Mouse (Mus musculus) embryonic facial prominence, embryonic 15.5 days (tissue): ENCODE measurements at regions not wholly inside any gene's neighbourhood (a gene's known extent, or its start where the extent isn't known, plus 50 kb on each side); places are given as distances from the start of the nearest gene placed in this dataset.

ENCODE experiments used
- ATAC-seq: fragments of 200-750 bp; cut with Nextera tagmentation; 2 replicates; pipeline ENCODE4 v1.8.0; 2017; ENCODE audit warnings: low read depth, moderate TSS enrichment; ENCODE audit not compliant: insufficient number of reproducible peaks, low FRiP score, low TSS enrichment
- H3K27ac ChIP-seq: fragments of 300-500 bp; sonication (generic); replicated peaks from 2 replicates; pipeline ENCODE4 v1.5.1; 2015; ENCODE audit warnings: mild to moderate bottlenecking, inconsistent platforms
- H3K27me3 ChIP-seq: fragments of 300-500 bp; sonication (generic); 2 replicates; pipeline ENCODE4 v1.6.1; 2015; ENCODE audit warnings: inconsistent platforms
- H3K36me3 ChIP-seq: fragments of 300-500 bp; sonication (generic); 2 replicates; pipeline ENCODE4 v1.6.1; 2015; ENCODE audit warnings: mild to moderate bottlenecking, inconsistent platforms
- H3K4me1 ChIP-seq: fragments of 300-500 bp; sonication (generic); 2 replicates; pipeline ENCODE4 v1.6.1; 2015; ENCODE audit warnings: inconsistent platforms
- H3K4me2 ChIP-seq: fragments of 300-500 bp; sonication (generic); replicated peaks from 2 replicates; pipeline ENCODE4 v1.6.1; 2015; ENCODE audit warnings: mild to moderate bottlenecking, inconsistent platforms
- H3K4me3 ChIP-seq: fragments of 300-500 bp; sonication (generic); replicated peaks from 2 replicates; pipeline ENCODE4 v1.5.1; 2015; ENCODE audit warnings: mild to moderate bottlenecking, inconsistent platforms
- H3K9ac ChIP-seq: fragments of 300-500 bp; sonication (generic); 2 replicates; pipeline ENCODE4 v1.6.1; 2015; ENCODE audit warnings: inconsistent platforms
- H3K9me3 ChIP-seq: fragments of 300-500 bp; sonication (generic); replicated peaks from 2 replicates; pipeline ENCODE4 v1.6.1; 2016; ENCODE audit warnings: inconsistent platforms
- WGBS: fragments of 180-500 bp; shearing (Covaris S2); methylation state at CpG from one replicate; pipeline ENCODE4 v1.1.7; 2015; 5-methylcytosine and 5-hydroxymethylcytosine counted together

GRCm38 (mm10) chr15:62920520-62920919, 924.5 kb downstream of the Gsdmc2 start:
- no peaks in the 10 kb centered on the region for H3K4me1 ChIP-seq
- H3K9me3 ChIP-seq, result no peaks in the 10 kb centered on the region
- H3K4me3 ChIP-seq, result no peak overlapping the region
- no peak overlapping the region for H3K27ac ChIP-seq
- 81% methylated on average over 2 of the region's 2 CpGs for WGBS
- no peaks in the 10 kb centered on the region for H3K36me3 ChIP-seq
- no peak for ATAC-seq
- no peak overlapping the region for H3K9ac ChIP-seq
- H3K4me2 ChIP-seq, result no peak overlapping the region
- no peaks in the 10 kb centered on the region for H3K27me3 ChIP-seq

- Histone ChIP-seq H3K27ac (no peak overlapping the region), H3K36me3 (no peaks in the 10 kb centered on the region), H3K4me1 (no peaks in the 10 kb centered on the region), H3K9me3 (no peaks in the 10 kb centered on the region), H3K4me3 (no peak overlapping the region), H3K27me3 (no peaks in the 10 kb centered on the region), H3K9ac (no peak overlapping the region), H3K4me2 (no peak overlapping the region)
- no peak for ATAC-seq
Measured at GRCm38 (mm10) chr15:62919264-62919663, 925.7 kb downstream of the Gsdmc2 start.

GRCm38 (mm10) chr15:62908379-62908778, 936.6 kb downstream of the Gsdmc2 start:
- no peaks in the 10 kb centered on the region for H3K27me3 ChIP-seq
- H3K36me3 ChIP-seq, result no peaks in the 10 kb centered on the region
- no peak overlapping the region for H3K4me2 ChIP-seq
- 29% methylated on average over 4 of the region's 4 CpGs for WGBS
- H3K9ac ChIP-seq, result no peak overlapping the region
- ATAC-seq, result no peak
- no peak overlapping the region for H3K4me3 ChIP-seq
- H3K27ac ChIP-seq, result 0 out of 2 replicates have a peak overlapping the region, but pooled peaks have one; percentile 17
- peaks cover 4% of the 10 kb centered on the region; the same call in 1 of the 2 replicates for H3K4me1 ChIP-seq
- H3K9me3 ChIP-seq, result no peaks in the 10 kb centered on the region

DNA sequence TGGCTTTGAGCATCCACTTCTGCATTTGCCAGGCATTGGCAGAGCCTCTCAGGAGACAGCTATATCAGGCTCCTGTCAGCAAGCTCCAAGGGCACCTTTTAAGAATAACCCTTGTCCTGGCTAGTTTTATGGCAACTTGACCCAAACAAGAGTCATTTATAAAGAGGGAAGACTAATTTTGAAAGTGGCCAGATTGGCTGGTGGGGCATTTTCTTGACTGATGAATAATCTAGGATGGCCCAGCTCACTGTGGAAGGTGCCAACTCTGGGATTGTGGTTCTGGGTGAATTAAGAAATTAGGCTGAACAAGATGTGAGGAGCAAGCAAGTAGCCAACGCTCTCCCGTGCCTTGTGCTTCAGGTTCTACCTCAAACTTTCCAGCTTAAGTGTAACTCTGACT, 937.8 kb downstream of the Gsdmc2 start:
- Histone ChIP-seq H3K4me2 (no peak overlapping the region), H3K36me3 (no peaks in the 10 kb centered on the region), H3K4me3 (no peak overlapping the region), H3K4me1 (peaks cover 9% of the 10 kb centered on the region), H3K27me3 (no peaks in the 10 kb centered on the region), H3K9me3 (no peaks in the 10 kb centered on the region), H3K27ac (no peak overlapping the region), H3K9ac (no peak overlapping the region)
- ATAC-seq, result no peak
- WGBS, result 93% methylated on average over 2 of the region's 2 CpGs

DNA sequence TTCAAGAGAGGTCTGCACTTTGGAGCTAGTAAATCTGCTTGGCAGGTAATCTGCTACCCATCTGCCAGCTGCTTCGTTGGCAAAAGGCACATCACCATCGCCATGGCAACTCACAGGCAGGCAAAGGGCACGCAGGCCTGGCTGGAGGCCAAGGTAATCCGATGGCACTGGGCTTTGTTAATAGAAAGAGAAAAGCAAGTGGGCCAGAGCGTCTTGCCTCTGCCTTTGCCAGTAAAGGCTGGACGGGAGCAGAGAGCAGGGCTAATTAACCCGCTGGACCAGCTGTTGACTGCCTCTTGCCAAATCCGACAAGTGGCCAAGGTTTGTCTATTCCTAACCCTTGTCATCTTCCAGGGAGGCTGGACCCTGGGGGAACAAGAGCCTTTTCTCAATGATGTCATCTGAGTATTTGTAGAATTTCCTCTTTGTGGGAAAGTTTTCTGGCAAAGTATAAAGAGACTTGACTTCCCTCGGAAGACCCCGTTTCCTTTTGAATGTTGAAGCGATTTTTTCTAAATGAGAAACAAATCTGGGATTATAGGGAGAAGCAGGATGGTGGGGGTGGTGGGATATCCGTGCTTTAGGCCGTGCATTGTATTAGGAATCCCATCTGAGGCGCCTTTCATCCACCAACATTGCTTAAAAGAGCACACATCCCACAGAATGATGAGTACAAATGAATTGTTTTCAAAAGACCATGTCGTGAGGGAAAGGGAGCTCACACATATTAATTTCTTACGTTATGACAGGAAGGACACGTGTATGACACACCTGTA, 941.7 kb downstream of the Gsdmc2 start:
- Histone ChIP-seq H3K27ac (no peak overlapping the region), H3K4me1 (peaks cover 9% of the 10 kb centered on the region)
- 23% methylated on average over 17 of the region's 17 CpGs for WGBS

DNA sequence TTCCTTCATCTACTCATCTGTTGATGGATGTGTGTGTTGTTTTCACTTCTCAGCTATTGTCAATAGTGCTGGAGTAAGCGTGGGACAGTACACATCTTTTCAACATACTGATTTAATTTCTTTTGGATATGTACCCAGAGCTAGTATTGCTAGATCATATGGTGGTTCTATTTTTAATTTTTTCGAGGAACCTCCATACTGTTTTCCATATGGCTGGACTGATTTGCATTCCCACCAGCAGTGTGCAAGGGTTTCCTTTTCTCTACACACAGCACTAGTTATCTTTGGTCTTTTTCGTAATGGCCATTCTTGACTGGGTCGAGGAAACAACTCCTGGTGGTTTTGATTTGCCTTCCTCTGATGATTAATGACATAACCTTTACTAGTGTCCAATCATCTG, 943.0 kb downstream of the Gsdmc2 start:
- no peaks in the 10 kb centered on the region for H3K36me3 ChIP-seq
- no peaks in the 10 kb centered on the region for H3K9me3 ChIP-seq
- no peak overlapping the region for H3K9ac ChIP-seq
- 42% methylated on average over 4 of the region's 4 CpGs for WGBS
- H3K27me3 ChIP-seq, result no peaks in the 10 kb centered on the region
- no peak overlapping the region for H3K4me3 ChIP-seq
- H3K27ac ChIP-seq, result no peak overlapping the region
- ATAC-seq, result no peak
- H3K4me2 ChIP-seq, result no peak overlapping the region
- H3K4me1 ChIP-seq, result peaks cover 9% of the 10 kb centered on the region

More for the DNA sequence above, 941.7 kb downstream of the Gsdmc2 start:
- Histone ChIP-seq H3K4me2 (0 out of 2 replicates have a peak overlapping the region, but pooled peaks have one; percentile 1), H3K36me3 (no peaks in the 10 kb centered on the region), H3K27me3 (no peaks in the 10 kb centered on the region), H3K9ac (no peak overlapping the region), H3K4me3 (no peak overlapping the region), H3K9me3 (no peaks in the 10 kb centered on the region)
- ATAC-seq, result peak; percentile 80

DNA sequence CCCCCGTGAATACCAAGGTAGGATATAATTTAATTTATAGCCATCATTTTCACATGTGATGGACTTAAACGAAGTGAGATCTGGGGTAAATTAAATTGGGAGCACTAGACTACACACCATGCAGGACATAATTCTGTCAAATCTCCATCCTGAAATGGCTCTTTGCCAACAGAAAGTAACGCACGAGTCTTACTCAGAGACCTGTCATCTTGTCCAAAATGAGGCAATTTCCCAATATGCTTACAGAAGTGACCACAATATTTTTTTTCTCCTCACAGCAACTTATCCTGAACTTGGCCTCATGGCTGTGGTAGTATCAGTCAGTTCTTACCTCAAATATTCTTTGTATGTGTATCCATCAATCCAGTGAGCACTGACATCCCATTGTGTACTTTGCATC, 955.2 kb downstream of the Gsdmc2 start:
- ATAC-seq, result no peak
- Histone ChIP-seq H3K9me3 (no peaks in the 10 kb centered on the region), H3K4me2 (no peak overlapping the region), H3K27me3 (no peaks in the 10 kb centered on the region), H3K9ac (no peak overlapping the region), H3K4me3 (no peak overlapping the region), H3K36me3 (no peaks in the 10 kb centered on the region), H3K27ac (no peak overlapping the region), H3K4me1 (no peaks in the 10 kb centered on the region)
- WGBS, result 78% methylated on average over 4 of the region's 4 CpGs

- H3K27me3 ChIP-seq, result no peaks in the 10 kb centered on the region
- no peaks in the 10 kb centered on the region for H3K9me3 ChIP-seq
- no peaks in the 10 kb centered on the region for H3K4me1 ChIP-seq
- H3K27ac ChIP-seq, result no peak overlapping the region
- ATAC-seq, result no peak
- 79% methylated on average over 4 of the region's 4 CpGs for WGBS
- no peaks in the 10 kb centered on the region for H3K36me3 ChIP-seq
- H3K4me2 ChIP-seq, result no peak overlapping the region
- no peak overlapping the region for H3K9ac ChIP-seq
- no peak overlapping the region for H3K4me3 ChIP-seq
Measured at GRCm38 (mm10) chr15:62885331-62885730, 959.6 kb downstream of the Gsdmc2 start.

GRCm38 (mm10) chr15:62871082-62871766, 973.8 kb downstream of the Gsdmc2 start:
- 43% methylated on average over 1 of the region's 1 CpGs for WGBS
- H3K36me3 ChIP-seq, result no peaks in the 10 kb centered on the region

GRCm38 (mm10) chr15:62862574-62862973, 982.4 kb downstream of the Gsdmc2 start:
- Histone ChIP-seq H3K9ac (no peak overlapping the region), H3K4me1 (no peaks in the 10 kb centered on the region), H3K4me3 (no peak overlapping the region), H3K9me3 (no peaks in the 10 kb centered on the region), H3K36me3 (no peaks in the 10 kb centered on the region), H3K27ac (no peak overlapping the region), H3K27me3 (no peaks in the 10 kb centered on the region), H3K4me2 (no peak overlapping the region)
- no peak for ATAC-seq
- 89% methylated on average over 1 of the region's 1 CpGs for WGBS

More at GRCm38 (mm10) chr15:62871082-62871766, 973.8 kb downstream of the Gsdmc2 start:
- Histone ChIP-seq H3K9me3 (no peaks in the 10 kb centered on the region), H3K27me3 (no peaks in the 10 kb centered on the region), H3K4me2 (no peak overlapping the region), H3K4me3 (no peak overlapping the region), H3K9ac (no peak overlapping the region), H3K4me1 (no peaks in the 10 kb centered on the region), H3K27ac (no peak overlapping the region)
- ATAC-seq, result no peak

- no peaks in the 10 kb centered on the region for H3K9me3 ChIP-seq
- no peak overlapping the region for H3K9ac ChIP-seq
- H3K4me3 ChIP-seq, result no peak overlapping the region
- H3K4me2 ChIP-seq, result no peak overlapping the region
- H3K27ac ChIP-seq, result no peak overlapping the region
- H3K27me3 ChIP-seq, result no peaks in the 10 kb centered on the region
- H3K4me1 ChIP-seq, result no peaks in the 10 kb centered on the region
- H3K36me3 ChIP-seq, result no peaks in the 10 kb centered on the region
- ATAC-seq, result no peak
Measured at GRCm38 (mm10) chr15:62861422-62861821, 983.6 kb downstream of the Gsdmc2 start.

DNA sequence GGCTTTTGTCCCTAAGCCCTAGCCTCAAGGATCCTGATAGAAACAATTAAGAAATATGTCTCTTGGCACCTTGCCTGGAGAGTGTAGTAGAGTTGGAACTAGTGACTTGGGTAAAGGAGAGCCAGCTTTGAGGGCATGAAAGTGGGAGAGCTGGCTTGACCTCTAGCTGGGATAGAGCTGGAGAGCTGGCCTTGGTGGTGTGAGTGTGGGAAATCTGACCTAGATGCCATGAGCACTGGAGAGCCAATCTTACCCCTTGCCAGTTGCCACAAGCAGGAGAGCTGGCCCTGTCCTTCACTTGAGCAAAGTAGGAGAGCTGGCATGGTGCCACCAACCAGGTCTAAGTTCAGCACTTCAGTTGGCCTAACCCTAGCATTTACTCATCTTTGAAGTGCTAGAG, 995.7 kb downstream of the Gsdmc2 start:
- H3K9ac ChIP-seq, result no peak overlapping the region
- H3K4me2 ChIP-seq, result no peak overlapping the region
- ATAC-seq, result no peak
- H3K27ac ChIP-seq, result no peak overlapping the region
- H3K4me1 ChIP-seq, result no peaks in the 10 kb centered on the region
- H3K4me3 ChIP-seq, result no peak overlapping the region
- no peaks in the 10 kb centered on the region for H3K9me3 ChIP-seq
- no peaks in the 10 kb centered on the region for H3K36me3 ChIP-seq
- no peaks in the 10 kb centered on the region for H3K27me3 ChIP-seq
